Mouse (Mus musculus): ENCODE measurements at regions not wholly inside any gene's neighbourhood (a gene's known extent, or its start where the extent isn't known, plus 50 kb on each side); places are given as distances from the start of the nearest gene placed in this dataset.

DNA sequence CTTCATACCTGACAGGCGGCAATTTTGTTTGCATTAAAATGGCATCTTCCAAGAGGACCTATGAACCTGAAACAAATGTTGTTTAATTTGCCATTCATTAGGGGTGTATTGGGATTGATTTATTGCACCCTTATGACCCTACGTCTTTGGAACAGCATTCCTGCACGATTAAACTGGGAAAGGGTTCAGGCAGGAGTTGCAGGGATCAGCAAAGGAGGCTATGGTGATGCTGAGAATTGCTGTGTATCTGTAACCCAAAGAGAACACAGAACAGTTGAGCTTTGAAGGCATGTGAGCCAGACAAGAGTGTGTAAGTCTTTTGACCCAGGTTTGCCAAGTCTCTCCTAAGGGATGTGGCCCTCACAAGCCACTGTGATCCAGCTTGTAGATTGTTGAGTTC is 177.9 kb downstream of the Msrb3 start:
- TF ChIP-seq TAL1 (IDR thresholded peaks at IDR 0.05; ENCODE audit: low read length), result no peak
- TF ChIP-seq GATA1 (IDR thresholded peaks at IDR 0.05; ENCODE audit: low read length), result no peak
